Mouse (Mus musculus) mature B cell (primary cell): ENCODE results near the gene Setd3.

Source experiments
- in situ Hi-C: fragments of 300-500 bp; cut with MboI; formaldehyde crosslinking; loops from 2 replicates; pipeline ENCODE4 v1.14.3; 2019

Setd3 gene

DNA sequence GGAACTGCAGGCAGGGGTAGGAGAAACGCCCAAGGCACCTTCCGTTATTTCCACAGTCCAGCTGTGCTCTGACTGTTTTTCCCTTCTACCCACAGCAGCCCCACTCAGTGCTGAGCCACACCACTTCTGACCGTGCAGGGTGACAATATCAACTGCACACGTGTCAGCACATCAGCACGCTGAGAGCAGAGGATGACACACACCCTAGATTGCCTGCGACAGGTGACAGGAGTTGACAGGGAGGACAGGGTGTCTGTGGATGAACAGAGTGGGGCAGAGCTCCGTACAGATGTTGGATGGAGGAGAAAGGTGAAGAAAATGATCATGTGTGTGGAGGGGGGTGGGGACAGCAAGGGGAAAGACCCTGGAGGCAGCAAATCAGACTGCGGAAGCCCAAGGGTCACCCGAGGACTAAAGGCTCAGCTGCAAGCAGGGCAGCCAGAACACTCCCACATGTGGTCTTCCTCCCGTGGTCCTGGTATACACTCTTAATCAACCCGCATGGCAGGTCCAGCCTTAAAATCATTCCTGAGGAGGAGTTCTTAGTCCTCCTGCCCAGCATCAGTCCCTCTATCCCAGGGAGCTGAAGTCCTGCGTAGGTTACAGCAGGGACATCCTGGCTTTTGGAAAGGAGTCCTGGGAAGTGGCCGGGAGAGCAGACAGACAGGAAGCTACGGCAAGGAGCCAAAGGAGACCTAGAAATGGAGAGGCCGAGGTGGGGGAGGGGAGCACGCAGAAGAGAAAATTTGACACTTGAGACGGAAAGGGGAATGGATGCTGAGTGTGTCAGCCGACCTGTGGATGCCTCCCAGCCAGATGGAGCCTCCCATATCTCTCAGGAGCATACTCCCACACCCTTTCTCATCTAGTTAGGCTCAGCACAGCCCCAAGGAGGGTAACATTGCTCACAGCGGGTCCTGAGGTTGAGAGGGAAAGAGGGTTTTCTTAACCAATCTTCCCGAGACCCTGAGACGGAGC lies 108.1 kb downstream of the Setd3 start:
- in situ Hi-C loops: no loop called here

DNA sequence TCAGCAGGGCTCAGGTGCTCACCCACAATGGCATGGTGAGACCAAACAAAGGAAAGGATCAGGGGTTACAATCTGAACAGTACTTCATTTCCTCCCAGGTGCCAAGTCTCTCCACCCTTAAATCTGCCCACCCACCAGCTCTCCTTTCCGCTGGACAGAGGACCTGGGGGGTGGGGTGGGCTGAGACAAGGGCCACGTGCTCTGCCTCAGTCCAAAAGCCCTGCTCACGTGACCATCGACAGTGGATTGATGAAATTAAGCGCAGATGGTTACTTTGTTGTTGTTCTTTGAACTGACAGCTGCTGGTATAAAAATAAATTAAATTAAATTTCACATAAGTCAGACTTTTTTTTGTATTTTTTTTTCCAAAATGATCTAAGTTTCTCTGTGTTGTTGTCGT lies 109.6 kb downstream of the Setd3 start:
- in situ Hi-C loops: no loop called here

DNA sequence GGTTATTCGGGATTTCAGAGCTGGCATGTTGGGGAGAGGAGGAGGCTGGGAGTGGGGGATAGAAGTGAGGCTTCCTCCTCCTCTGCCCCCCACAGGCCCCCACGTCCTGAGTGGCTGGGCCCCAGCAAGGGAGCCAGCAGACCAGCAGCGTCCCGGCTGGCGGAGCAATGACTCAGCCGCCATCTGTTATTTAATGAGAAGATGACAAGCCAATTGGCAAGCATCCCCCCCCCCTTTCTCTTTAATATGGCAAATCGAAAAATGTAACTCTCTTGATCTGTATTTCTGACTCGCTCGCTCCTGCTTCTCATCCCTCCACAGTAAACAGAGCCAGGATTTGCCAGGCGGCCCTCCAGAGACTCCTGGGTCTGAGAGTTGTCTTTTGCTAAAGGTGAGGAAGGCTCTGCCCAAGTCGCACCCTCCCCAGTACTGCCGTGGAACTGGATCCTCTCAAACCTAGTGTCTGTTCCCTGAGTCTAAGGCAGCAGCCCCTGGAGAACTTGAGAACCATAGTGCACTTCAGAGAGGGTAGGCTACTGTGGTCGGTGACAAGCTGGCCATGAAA lies 111.2 kb downstream of the Setd3 start:
- in situ Hi-C loops: no loop called here

GRCm38 (mm10) chr12:108067231-108067630 lies 111.9 kb downstream of the Setd3 start:
- in situ Hi-C loops: no loop called here

DNA sequence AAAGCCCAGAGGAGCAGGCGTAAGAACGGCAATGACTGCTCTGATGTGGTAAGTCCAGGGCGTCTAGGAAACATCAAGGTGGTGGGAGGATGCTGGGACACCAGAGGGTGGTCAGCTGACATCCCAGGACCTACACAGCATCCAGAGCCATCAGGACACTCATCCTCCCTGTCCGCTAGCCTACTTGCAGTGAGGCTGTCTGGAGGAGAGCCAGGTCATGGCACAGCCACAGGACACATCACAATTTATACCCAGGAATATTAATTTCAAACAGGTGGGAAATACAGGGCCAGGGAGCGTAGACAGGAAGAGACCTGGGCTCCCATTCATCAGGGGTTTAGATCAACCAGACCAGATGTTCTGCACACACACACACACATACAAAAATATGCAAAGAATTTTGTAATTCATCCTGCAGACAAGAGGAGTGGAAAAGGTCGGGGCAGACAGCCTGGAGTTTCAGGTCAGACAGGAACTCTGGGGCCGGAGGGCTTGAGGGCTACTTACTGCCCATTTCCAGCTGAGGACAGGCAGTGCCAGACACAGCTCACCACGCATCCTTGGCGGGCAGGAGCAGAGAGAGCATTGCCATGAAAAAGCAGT lies 114.6 kb downstream of the Setd3 start:
- in situ Hi-C loops: no loop called here

- in situ Hi-C loops: no loop called here
These were observed 115.1 kb downstream of the Setd3 start for GRCm38 (mm10) chr12:108063986-108064385.

DNA sequence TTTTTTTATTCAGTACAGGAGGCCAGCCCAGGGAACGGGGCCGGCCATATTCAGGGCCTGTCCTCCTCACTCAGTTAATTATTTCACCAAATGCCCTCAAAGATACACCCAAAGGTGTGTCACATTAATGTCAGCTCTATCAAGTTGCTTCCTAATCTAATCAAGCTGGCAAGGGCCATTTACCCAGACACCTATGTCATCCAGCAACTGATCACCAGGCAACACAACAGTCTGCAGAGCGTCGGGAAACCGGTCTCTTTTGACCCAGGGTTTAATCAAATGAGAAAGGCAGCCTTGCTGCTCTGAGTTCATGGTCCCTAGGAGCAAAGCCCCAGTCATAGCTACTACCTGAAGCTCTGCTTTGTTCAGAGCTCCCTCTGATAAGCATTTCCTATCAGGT lies 117.0 kb downstream of the Setd3 start:
- in situ Hi-C loops: no loop called here

GRCm38 (mm10) chr12:108061661-108062060 lies 117.5 kb downstream of the Setd3 start:
- in situ Hi-C loops: no loop called here
